Mouse (Mus musculus) intestine, postnatal 0 days (tissue): Measurements from ENCODE around the gene Pdzph1. TPM values are rescaled to one million over a fixed set of nuclear protein-coding genes. Genes with fewer than 3 reads are reported as not detected.
A peak's percentile ranks its signal among the peaks of the same experiment; 100 is the strongest.

ENCODE experiments used
- ATAC-seq: fragments of 200-750 bp; cut with Nextera tagmentation; 2 replicates; pipeline ENCODE4 v1.8.0; 2017; ENCODE audit warnings: mild to moderate bottlenecking, moderate TSS enrichment, moderate library complexity
- H3K27ac ChIP-seq: fragments of 300-500 bp; sonication (generic); 2 replicates; pipeline ENCODE4 v1.5.1; 2014; ENCODE audit warnings: mild to moderate bottlenecking, low read depth, low read length, moderate library complexity
- H3K27me3 ChIP-seq: fragments of 300-500 bp; sonication (generic); replicated peaks from 2 replicates; pipeline ENCODE4 v1.6.1; 2014; ENCODE audit warnings: low read length, mixed read lengths; ENCODE audit not compliant: control insufficient read depth, insufficient read depth
- H3K36me3 ChIP-seq: fragments of 300-500 bp; sonication (generic); 2 replicates; pipeline ENCODE4 v1.6.1; 2014; ENCODE audit warnings: mild to moderate bottlenecking, moderate library complexity; ENCODE audit not compliant: control insufficient read depth, insufficient read depth
- H3K4me1 ChIP-seq: fragments of 300-500 bp; sonication (generic); replicated peaks from 2 replicates; pipeline ENCODE4 v1.6.1; 2014; ENCODE audit warnings: antibody characterized with exemption, low read length, mixed read lengths; ENCODE audit not compliant: control insufficient read depth, insufficient read depth
- H3K4me2 ChIP-seq: fragments of 300-500 bp; sonication (generic); replicated peaks from 2 replicates; pipeline ENCODE4 v1.6.1; 2014; ENCODE audit warnings: low read depth, mild to moderate bottlenecking, moderate library complexity
- H3K4me3 ChIP-seq: fragments of 300-500 bp; sonication (generic); 2 replicates; pipeline ENCODE4 v1.5.1; 2014; ENCODE audit warnings: low read depth, low read length
- H3K9ac ChIP-seq: fragments of 300-500 bp; sonication (generic); 2 replicates; pipeline ENCODE4 v1.6.1; 2014; ENCODE audit warnings: mild to moderate bottlenecking, low read depth, low read length
- H3K9me3 ChIP-seq: fragments of 300-500 bp; sonication (generic); 2 replicates; pipeline ENCODE4 v1.6.1; 2016; ENCODE audit warnings: mixed run types; ENCODE audit not compliant: control insufficient read depth
- CTCF ChIP-seq: sonication (generic); IDR thresholded peaks from 2 replicates; pipeline ENCODE4 v1.5.1; 2016; ENCODE audit warnings: low read depth, mild to moderate bottlenecking, control low read depth, antibody characterized with exemption, moderate library complexity
- WGBS: fragments of 180-500 bp; shearing (Covaris S2); extraction: QIAGEN DNeasy Blood & Tissue Kit; methylation state at CpG from one replicate; pipeline ENCODE4 v1.1.7; 2014; 5-methylcytosine and 5-hydroxymethylcytosine counted together
- polyA plus RNA-seq: library from polyadenylated mRNA; unstranded; fragments of >200 nt; fragmentation: Nextera tagmentation; extraction: Ambion mirVana; gene quantifications from 2 replicates; pipeline ENCODE4 v1.2.1, GENCODE M21; 2015

Pdzph1 gene
- polyA plus RNA-seq, 1 experiment from 2014 or later, result not detected

- WGBS, result under 1% methylated on average over 22 of the region's 22 CpGs
Observed at GRCm38 (mm10) chr17:59013091-59013459, 21.9 kb upstream of the Pdzph1 start, which contains the start of gene Nudt12. Gene Nudt12, minus strand, starts transcription at chr17:59013372.

GRCm38 (mm10) chr17:59012421-59013090 is 21.4 kb upstream of the Pdzph1 start:
- H3K4me1 ChIP-seq, result no peaks in the 10 kb centered on the region
- TF ChIP-seq CTCF, result no peak
- no peaks in the 10 kb centered on the region for H3K27me3 ChIP-seq
- peak; percentile 58; the same call in 1 of the 2 replicates for ATAC-seq
- H3K9ac ChIP-seq, result peak overlapping the region; percentile 73
- WGBS, result 8% methylated on average over 15 of the region's 15 CpGs
- H3K9me3 ChIP-seq, result no peaks in the 10 kb centered on the region
- H3K4me3 ChIP-seq, result peak overlapping the region; percentile 69
- peak overlapping the region; percentile 71 for H3K27ac ChIP-seq
- 0 out of 2 replicates have a peak, but pooled peaks cover 3% of the 10 kb centered on the region for H3K36me3 ChIP-seq
- H3K4me2 ChIP-seq, result peak overlapping the region; percentile 83

More at GRCm38 (mm10) chr17:59013091-59013459, 21.9 kb upstream of the Pdzph1 start, which contains the start of gene Nudt12:
- Histone ChIP-seq H3K27me3 (no peaks in the 10 kb centered on the region), H3K4me1 (no peaks in the 10 kb centered on the region), H3K36me3 (0 out of 2 replicates have a peak, but pooled peaks cover 3% of the 10 kb centered on the region), H3K4me3 (peak within 1 kb of the TSS; percentile 69), H3K4me2 (peak within 1 kb of the TSS; percentile 83), H3K9ac (peak within 1 kb of the TSS; percentile 73), H3K9me3 (no peaks in the 10 kb centered on the region), H3K27ac (peak within 1 kb of the TSS; percentile 71)
- peak; percentile 38 for TF ChIP-seq CTCF
- peak; percentile 99 for ATAC-seq

- H3K4me1 ChIP-seq, result no peaks in the 10 kb centered on the region
- H3K4me2 ChIP-seq, result no peak overlapping the region
- H3K27ac ChIP-seq, result no peak overlapping the region
- H3K9ac ChIP-seq, result no peak overlapping the region
- H3K9me3 ChIP-seq, result no peaks in the 10 kb centered on the region
- no peak for TF ChIP-seq CTCF
- ATAC-seq, result no peak
- H3K27me3 ChIP-seq, result no peaks in the 10 kb centered on the region
- H3K36me3 ChIP-seq, result 0 out of 2 replicates have a peak, but pooled peaks cover 3% of the 10 kb centered on the region
- 81% methylated on average over 13 of the region's 13 CpGs for WGBS
- H3K4me3 ChIP-seq, result no peak overlapping the region
Observed at GRCm38 (mm10) chr17:59011546-59012307, 20.6 kb upstream of the Pdzph1 start.

GRCm38 (mm10) chr17:58973237-58973636 is 17.9 kb downstream of the Pdzph1 start:
- Histone ChIP-seq H3K36me3 (no peaks in the 10 kb centered on the region), H3K4me2 (no peak overlapping the region), H3K9ac (no peak overlapping the region), H3K4me1 (no peaks in the 10 kb centered on the region), H3K27ac (no peak overlapping the region), H3K4me3 (no peak overlapping the region), H3K9me3 (no peaks in the 10 kb centered on the region), H3K27me3 (no peaks in the 10 kb centered on the region)
- TF ChIP-seq CTCF, result no peak
- 71% methylated on average over 5 of the region's 5 CpGs for WGBS
- ATAC-seq, result no peak

GRCm38 (mm10) chr17:58959905-58960304 is 31.3 kb downstream of the Pdzph1 start:
- no peak overlapping the region for H3K9ac ChIP-seq

GRCm38 (mm10) chr17:58957055-58957454 is 34.1 kb downstream of the Pdzph1 start:
- no peak for TF ChIP-seq CTCF
- no peak overlapping the region for H3K27ac ChIP-seq
- H3K36me3 ChIP-seq, result no peaks in the 10 kb centered on the region
- no peaks in the 10 kb centered on the region for H3K27me3 ChIP-seq
- H3K4me3 ChIP-seq, result no peak overlapping the region
- no peaks in the 10 kb centered on the region for H3K9me3 ChIP-seq
- WGBS, result 83% methylated on average over 1 of the region's 1 CpGs
- no peak overlapping the region for H3K4me2 ChIP-seq
- ATAC-seq, result no peak
- H3K4me1 ChIP-seq, result no peaks in the 10 kb centered on the region
- H3K9ac ChIP-seq, result no peak overlapping the region

More at GRCm38 (mm10) chr17:58959905-58960304, 31.3 kb downstream of the Pdzph1 start:
- Histone ChIP-seq H3K27me3 (no peaks in the 10 kb centered on the region), H3K36me3 (no peaks in the 10 kb centered on the region), H3K4me2 (no peak overlapping the region), H3K27ac (no peak overlapping the region), H3K4me3 (no peak overlapping the region), H3K4me1 (no peaks in the 10 kb centered on the region), H3K9me3 (no peaks in the 10 kb centered on the region)
- 28% methylated on average over 3 of the region's 3 CpGs for WGBS
- peak; percentile 65 for TF ChIP-seq CTCF
- ATAC-seq, result no peak
